Mouse (Mus musculus) ES-Bruce4 (cell line): ENCODE results near the gene Gpr61.

Source experiments
- CTCF ChIP-seq: IDR thresholded peaks from one replicate; pipeline ENCODE4 v1.8.1; 2011; ENCODE audit warnings: low read depth, low read length
- POLR2A ChIP-seq: IDR thresholded peaks from one replicate; pipeline ENCODE4 v1.8.1; 2011; ENCODE audit warnings: low read length; ENCODE audit not compliant: insufficient read depth

- TF ChIP-seq POLR2A (no peak), CTCF (no peak)
These were observed 34.2 kb upstream of the Gpr61 start for GRCm38 (mm10) chr3:108188716-108189490.
